Mouse (Mus musculus) liver, embryonic 14.5 days (tissue): ENCODE measurements around the gene Rora. TPM values are rescaled to one million over a fixed set of nuclear protein-coding genes. Genes with fewer than 3 reads are reported as not detected.
A peak's percentile ranks its signal among the peaks of the same experiment; 100 is the strongest.

ENCODE experiments used
- ATAC-seq: fragments of 200-750 bp; cut with Nextera tagmentation; 2 replicates; pipeline ENCODE4 v1.8.0; 2017; ENCODE audit warnings: moderate number of reproducible peaks, mild to moderate bottlenecking, moderate library complexity; ENCODE audit not compliant: insufficient read depth
- DNase-seq, 3 experiments: peaks; one replicate each; pipeline ENCODE4 v3.0.0-alpha.2; 2012 to 2013; ENCODE audit warnings: low read depth in 3 of 3, low spot score in 3 of 3
- H3K27ac ChIP-seq: fragments of 300-500 bp; sonication (generic); 2 replicates; pipeline ENCODE4 v1.5.1; 2014; ENCODE audit warnings: moderate library complexity, mild to moderate bottlenecking, control low read depth, inconsistent platforms
- H3K27me3 ChIP-seq: fragments of 300-500 bp; sonication (generic); 2 replicates; pipeline ENCODE4 v1.6.1; 2014; ENCODE audit warnings: mild to moderate bottlenecking, low read length, moderate library complexity; ENCODE audit not compliant: control insufficient read depth, insufficient read depth
- H3K36me3 ChIP-seq: fragments of 300-500 bp; sonication (generic); replicated peaks from 2 replicates; pipeline ENCODE4 v1.6.1; 2014; ENCODE audit warnings: low read depth; ENCODE audit not compliant: control insufficient read depth, insufficient read depth
- H3K4me1 ChIP-seq, 2 experiments: fragments of 200-500 bp in 1 of 2; fragments of 300-500 bp in 1 of 2; sonication (generic) in 1 of 2; replicated peaks; 2 replicates each; pipeline ENCODE4 v1.6.1; 2012 to 2014; ENCODE audit warnings: antibody characterized with exemption in 1 of 2, inconsistent platforms in 1 of 2, low read length in 1 of 2; ENCODE audit not compliant: control insufficient read depth in 2 of 2, insufficient read depth in 2 of 2
- H3K4me2 ChIP-seq: fragments of 300-500 bp; sonication (generic); 2 replicates; pipeline ENCODE4 v1.6.1; 2014; ENCODE audit warnings: low read depth, mild to moderate bottlenecking, control low read depth, moderate library complexity
- H3K4me3 ChIP-seq, 2 experiments: fragments of 200-500 bp in 1 of 2; fragments of 300-500 bp in 1 of 2; sonication (generic) in 1 of 2; 2 replicates each; pipeline ENCODE4 v1.5.1; 2012 to 2014; ENCODE audit warnings: low read depth in 2 of 2, low read length in 2 of 2, mild to moderate bottlenecking in 2 of 2, control low read depth in 1 of 2, inconsistent platforms in 1 of 2, moderate library complexity in 1 of 2; ENCODE audit not compliant: insufficient read depth in 1 of 2
- H3K9ac ChIP-seq: fragments of 300-500 bp; sonication (generic); replicated peaks from 2 replicates; pipeline ENCODE4 v1.6.1; 2014; ENCODE audit warnings: mild to moderate bottlenecking, control low read depth, moderate library complexity
- H3K9me3 ChIP-seq: fragments of 300-500 bp; sonication (generic); 2 replicates; pipeline ENCODE4 v1.6.1; 2016; ENCODE audit warnings: low read length, mixed read lengths; ENCODE audit not compliant: control insufficient read depth
- CTCF ChIP-seq: IDR thresholded peaks from 2 replicates; pipeline ENCODE4 v1.5.1; 2016; ENCODE audit warnings: antibody characterized with exemption, low read depth, control low read depth
- EP300 ChIP-seq: IDR thresholded peaks from 2 replicates; pipeline ENCODE4 v1.6.1; 2016; ENCODE audit warnings: antibody characterized with exemption, low read depth
- whole genome bisulfite sequencing: fragments of 180-500 bp; shearing (Covaris S2); extraction: QIAGEN DNeasy Blood & Tissue Kit; methylation state at CpG from one replicate; pipeline ENCODE4 v1.1.7; 2014; ENCODE audit not compliant: insufficient replicate concordance; 5-methylcytosine and 5-hydroxymethylcytosine counted together
- polyA plus RNA-seq, 2 experiments: library from polyadenylated mRNA; depleted of rRNA in 1 of 2; stranded (reverse) in 1 of 2; unstranded in 1 of 2; fragments of >200 nt; fragmentation: Nextera tagmentation in 1 of 2; extraction: Ambion mirVana in 1 of 2; gene quantifications; 2 replicates each; pipeline versions ENCODE4 v1.2.1 to v1.2.3; 2012 to 2014

Rora gene
- polyA plus RNA-seq, 2 experiments: 0.85 to 2.9 TPM

DNA sequence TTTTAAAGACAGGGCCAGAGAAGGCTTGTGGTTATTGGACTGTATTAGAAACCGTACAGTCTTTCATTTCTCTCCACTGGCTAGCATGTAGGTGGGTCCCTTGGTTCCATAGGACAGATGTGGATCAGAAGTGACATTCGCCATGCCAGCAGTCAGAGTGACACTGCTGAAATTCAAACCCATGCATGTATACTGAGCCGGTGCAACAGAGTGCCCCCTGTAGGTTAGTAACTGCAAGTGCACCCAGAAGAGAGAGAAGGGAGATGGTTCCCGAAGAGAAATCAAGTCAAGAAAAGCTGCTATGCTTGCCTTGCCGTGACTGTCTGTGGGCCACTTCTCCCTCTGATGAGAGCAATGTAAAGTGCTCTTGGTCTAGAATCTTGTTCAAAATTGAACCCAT lies 507.2 kb downstream of the Rora start:
- WGBS: 53% methylated on average over 5 of the region's 5 CpGs
- Histone ChIP-seq H3K9me3 (no peaks in the 10 kb centered on the region), H3K4me2 (no peak overlapping the region), H3K4me1 (peaks cover 0 to 3% of the 10 kb centered on the region in 2 experiments; a peak in 1 of 4 replicates), H3K36me3 (no peaks in the 10 kb centered on the region), H3K27me3 (no peaks in the 10 kb centered on the region), H3K27ac (no peak overlapping the region), H3K4me3 (no peak overlapping the region), H3K9ac (no peak overlapping the region)
- peak; percentile 71 for TF ChIP-seq CTCF
- no peak for TF ChIP-seq EP300
- no peak for ATAC-seq
- DNase-seq: no peak

DNA sequence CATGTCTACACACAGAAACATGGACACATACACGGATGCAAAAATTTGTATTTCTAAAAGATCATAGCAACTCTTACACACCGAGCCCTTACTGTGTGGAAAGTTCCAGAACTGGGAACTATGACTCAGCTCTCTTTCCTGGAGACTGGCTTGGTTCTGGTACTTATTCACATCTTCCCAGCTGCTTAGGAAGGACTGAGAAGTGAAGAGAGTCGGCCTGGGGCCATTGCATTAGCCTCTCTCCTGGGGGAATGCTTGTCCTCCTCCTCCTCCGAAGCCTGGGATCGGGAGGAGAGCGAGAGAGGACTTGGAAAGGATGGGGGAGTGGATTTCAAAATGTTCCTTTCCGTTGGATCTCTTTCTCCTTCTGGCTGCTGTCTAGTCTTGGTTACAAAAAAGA lies 511.1 kb downstream of the Rora start:
- Histone ChIP-seq H3K27me3 (no peaks in the 10 kb centered on the region), H3K4me3 (no peak overlapping the region), H3K4me2 (no peak overlapping the region), H3K9ac (no peak overlapping the region), H3K4me1 (peaks cover 0 to 3% of the 10 kb centered on the region in 2 experiments; a peak in 1 of 4 replicates), H3K36me3 (no peaks in the 10 kb centered on the region), H3K9me3 (no peaks in the 10 kb centered on the region), H3K27ac (no peak overlapping the region)
- no peak for DNase-seq
- TF ChIP-seq CTCF: no peak
- TF ChIP-seq EP300: no peak
- 40% methylated on average over 7 of the region's 7 CpGs for WGBS
- no peak for ATAC-seq

DNA sequence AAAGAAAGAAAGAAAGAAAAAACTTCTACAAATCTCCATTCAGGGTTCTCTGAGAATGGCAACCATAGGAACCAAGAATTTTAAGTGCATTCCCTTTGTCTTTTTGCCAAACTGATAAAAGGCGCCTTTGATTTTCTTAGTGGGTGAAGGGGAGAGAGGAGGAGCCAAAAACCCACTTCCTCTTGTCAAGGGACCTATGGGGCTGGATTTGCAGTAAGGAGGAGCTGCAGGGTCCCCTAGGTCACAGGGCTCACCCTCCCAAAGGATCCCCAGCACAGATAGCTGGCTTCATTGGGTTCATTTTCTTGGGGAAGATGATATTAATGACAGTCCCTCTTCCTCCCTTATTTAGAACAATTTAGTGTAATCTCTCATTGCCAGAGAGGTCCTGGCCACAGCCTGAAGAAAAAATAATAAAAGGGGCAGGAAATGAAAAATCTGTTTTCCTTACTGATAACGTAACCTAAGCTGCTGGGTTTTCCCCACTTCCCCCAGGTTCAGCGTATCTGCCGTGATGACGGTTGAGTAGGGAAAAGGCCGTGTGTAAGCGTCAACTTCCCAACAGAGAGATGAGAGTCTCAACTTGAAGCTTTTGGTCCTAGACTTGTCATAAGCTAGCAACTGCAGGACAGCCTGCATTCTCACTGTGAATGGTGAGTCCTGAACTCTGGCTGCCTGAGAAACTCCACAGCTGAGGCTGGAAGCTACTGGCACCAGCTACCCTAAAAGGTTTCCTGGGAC lies 511.7 kb downstream of the Rora start:
- WGBS: 7% methylated on average over 7 of the region's 7 CpGs
- DNase-seq: no peak
- ATAC-seq: no peak

DNA sequence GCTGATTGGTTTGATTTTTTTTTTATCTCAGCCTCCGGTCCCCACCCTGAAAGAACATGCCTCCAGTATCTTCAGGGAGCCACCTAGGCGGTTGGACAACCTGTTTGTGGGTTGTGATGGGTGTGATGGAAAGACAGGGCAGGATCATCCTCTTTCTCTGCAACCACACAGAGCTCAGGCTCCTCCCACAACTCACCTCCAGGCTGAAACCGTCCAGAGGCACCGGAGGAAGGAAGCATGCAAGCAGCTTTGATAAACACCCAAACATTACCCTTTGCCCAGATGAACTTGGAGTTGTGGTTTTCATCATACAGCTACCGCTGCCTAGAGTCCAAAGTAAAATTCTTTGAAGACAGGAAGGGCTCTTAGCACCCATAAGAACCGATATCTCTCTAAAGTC lies 520.5 kb downstream of the Rora start:
- Histone ChIP-seq H3K36me3 (no peaks in the 10 kb centered on the region), H3K4me2 (no peak overlapping the region), H3K27me3 (no peaks in the 10 kb centered on the region), H3K9me3 (no peaks in the 10 kb centered on the region), H3K27ac (no peak overlapping the region), H3K4me3 (no peak overlapping the region), H3K9ac (no peak overlapping the region), H3K4me1 (peaks cover 5 to 9% of the 10 kb centered on the region in 2 experiments; a peak in 2 of 4 replicates)
- DNase-seq: no peak
- ATAC-seq: no peak
- TF ChIP-seq EP300 (no peak), CTCF (no peak)
- WGBS: 5% methylated on average over 6 of the region's 6 CpGs

More for the DNA sequence above, 511.7 kb downstream of the Rora start:
- H3K27me3 ChIP-seq: no peaks in the 10 kb centered on the region
- no peak overlapping the region for H3K27ac ChIP-seq
- no peak overlapping the region for H3K4me3 ChIP-seq
- H3K9me3 ChIP-seq: no peaks in the 10 kb centered on the region
- H3K4me1 ChIP-seq: peaks cover 0 to 3% of the 10 kb centered on the region in 2 experiments; a peak in 1 of 4 replicates
- H3K4me2 ChIP-seq: no peak overlapping the region
- TF ChIP-seq EP300 (no peak), CTCF (no peak)
- H3K9ac ChIP-seq: no peak overlapping the region
- H3K36me3 ChIP-seq: no peaks in the 10 kb centered on the region

DNA sequence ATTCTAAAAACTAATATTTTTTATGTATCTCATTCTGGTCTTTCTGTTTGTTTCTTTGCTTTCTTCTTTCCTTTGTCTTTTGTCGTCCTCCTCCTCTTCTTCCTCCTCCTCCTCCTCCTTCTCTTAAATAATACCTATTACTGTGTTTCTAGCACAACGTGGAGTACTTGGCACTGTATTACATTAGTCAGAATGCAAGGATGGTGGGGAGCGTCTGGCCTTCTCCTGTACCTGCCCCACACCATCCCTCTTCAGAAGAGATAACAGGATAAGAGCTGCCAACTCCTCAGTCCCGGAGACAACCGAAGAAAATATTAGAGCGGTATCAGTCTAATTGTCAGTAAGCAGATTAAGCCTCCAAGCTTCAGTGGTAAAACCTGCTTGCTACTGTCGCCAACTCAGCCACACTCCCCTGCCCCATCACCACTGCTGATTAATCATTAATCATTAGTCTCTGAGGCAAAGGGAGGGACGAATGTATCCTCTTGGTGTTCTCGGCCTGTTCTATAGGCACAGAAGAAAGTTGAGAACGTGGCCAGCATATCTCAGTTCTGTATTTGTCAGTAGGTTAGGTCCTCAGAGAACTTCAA lies 521.0 kb downstream of the Rora start:
- no peaks in the 10 kb centered on the region for H3K36me3 ChIP-seq
- DNase-seq: no peak
- H3K4me2 ChIP-seq: no peak overlapping the region
- H3K9me3 ChIP-seq: no peaks in the 10 kb centered on the region
- TF ChIP-seq EP300: no peak
- no peak for TF ChIP-seq CTCF
- H3K9ac ChIP-seq: no peak overlapping the region
- 28% methylated on average over 10 of the region's 10 CpGs for WGBS
- H3K4me1 ChIP-seq: peaks cover 5 to 9% of the 10 kb centered on the region in 2 experiments; a peak in 2 of 4 replicates
- no peak overlapping the region for H3K27ac ChIP-seq
- no peak for ATAC-seq
- no peak overlapping the region for H3K4me3 ChIP-seq
- H3K27me3 ChIP-seq: no peaks in the 10 kb centered on the region
